Mouse (Mus musculus): ENCODE data around the gene Lrrc9. TPM values are rescaled to one million over a fixed set of nuclear protein-coding genes. Genes with fewer than 3 reads are reported as not detected.

The Lrrc9 gene
- polyA plus RNA-seq, 1 experiment from 2014 or later, result 1.2 TPM

- Histone ChIP-seq H3K9me3 (no peaks in the 10 kb centered on the region), H3K4me3 (peak within 1 kb of the TSS; percentile 79), H3K4me1 (peaks cover 13% of the 10 kb centered on the region), H3K36me3 (peaks cover 8% of the 10 kb centered on the region), H3K27ac (peak within 1 kb of the TSS; percentile 90), H3K27me3 (ENCODE audit: insufficient read depth, poor library complexity, severe bottlenecking) (no peaks in the 10 kb centered on the region)
- DNase-seq (ENCODE audit: low spot score), result peak; percentile 99
- WGBS, result under 1% methylated on average over 45 of the region's 45 CpGs
Measured at GRCm38 (mm10) chr12:72536021-72536597, 94.4 kb downstream of the Lrrc9 start, which contains the start of gene Pcnx4. Gene Pcnx4, plus strand, starts transcription at chr12:72536383.

GRCm38 (mm10) chr12:72538571-72538970 is 96.9 kb downstream of the Lrrc9 start:
- no peak for DNase-seq (ENCODE audit: low spot score)
- 88% methylated on average over 10 of the region's 10 CpGs for WGBS
- H3K27me3 ChIP-seq (ENCODE audit: insufficient read depth, poor library complexity, severe bottlenecking), result no peaks in the 10 kb centered on the region
- H3K27ac ChIP-seq, result no peak overlapping the region
- peaks cover 13% of the 10 kb centered on the region for H3K4me1 ChIP-seq
- peaks cover 25% of the 10 kb centered on the region for H3K36me3 ChIP-seq
- H3K4me3 ChIP-seq, result no peak overlapping the region
- H3K9me3 ChIP-seq, result no peaks in the 10 kb centered on the region

GRCm38 (mm10) chr12:72554347-72554746 is 112.7 kb downstream of the Lrrc9 start:
- H3K4me1 ChIP-seq, result no peaks in the 10 kb centered on the region
- H3K9me3 ChIP-seq, result no peaks in the 10 kb centered on the region
- WGBS, result 87% methylated on average over 4 of the region's 4 CpGs
- no peak overlapping the region for H3K4me3 ChIP-seq
- no peaks in the 10 kb centered on the region for H3K27me3 ChIP-seq (ENCODE audit: insufficient read depth, poor library complexity, severe bottlenecking)
- H3K36me3 ChIP-seq, result no peaks in the 10 kb centered on the region; the same call in none of the 2 replicates
- H3K27ac ChIP-seq, result no peak overlapping the region
- no peak for DNase-seq (ENCODE audit: low spot score)

GRCm38 (mm10) chr12:72564281-72564795 is 122.7 kb downstream of the Lrrc9 start:
- Histone ChIP-seq H3K27ac (no peak overlapping the region), H3K4me3 (no peak overlapping the region), H3K36me3 (peaks cover 3% of the 10 kb centered on the region; the same call in 1 of the 2 replicates), H3K9me3 (no peaks in the 10 kb centered on the region), H3K27me3 (ENCODE audit: insufficient read depth, poor library complexity, severe bottlenecking) (no peaks in the 10 kb centered on the region), H3K4me1 (no peaks in the 10 kb centered on the region)
- no peak for DNase-seq (ENCODE audit: low spot score)
- 71% methylated on average over 4 of the region's 4 CpGs for WGBS

Small RNA genes lying within 50 kb of the gene (microRNA-seq; reads per million reads assigned to microRNA genes)
- gene Gm44392, result not detected

Other genes with a start within 250 kb of the Lrrc9 start
- gene Rtn1, start 32.8 kb upstream of the Lrrc9 start, polyA plus RNA-seq (2016; fragmentation: Nextera tagmentation; extraction: Ambion mirVana), result 13.8 and 15.2 TPM in 2 replicates
- gene Pcnx4, start 94.5 kb downstream of the Lrrc9 start, polyA plus RNA-seq (2016; fragmentation: Nextera tagmentation; extraction: Ambion mirVana), result 9.3 and 11.6 TPM in 2 replicates
- not detected in 2 replicates for gene Gm4756, start 207.8 kb downstream of the Lrrc9 start, polyA plus RNA-seq (2016; fragmentation: Nextera tagmentation; extraction: Ambion mirVana)
- gene Dhrs7, start 223.0 kb downstream of the Lrrc9 start, polyA plus RNA-seq (2016; fragmentation: Nextera tagmentation; extraction: Ambion mirVana), result 22.1 and 28.1 TPM in 2 replicates